Mouse (Mus musculus) stomach, embryonic 16.5 days (tissue): ENCODE results near the gene Gabpb1. TPM values are rescaled to one million over a fixed set of nuclear protein-coding genes. Genes with fewer than 3 reads are reported as not detected.

Experiments
- ATAC-seq: fragments of 200-750 bp; cut with Nextera tagmentation; 2 replicates; pipeline ENCODE4 v1.8.0; 2017; ENCODE audit warnings: moderate number of reproducible peaks, moderate TSS enrichment; ENCODE audit not compliant: insufficient read depth, low FRiP score
- H3K27ac ChIP-seq: fragments of 300-500 bp; sonication (generic); 2 replicates; pipeline ENCODE4 v1.5.1; 2014; ENCODE audit warnings: low read length
- H3K27me3 ChIP-seq: fragments of 300-500 bp; sonication (generic); 2 replicates; pipeline ENCODE4 v1.6.1; 2014; ENCODE audit warnings: low read length, control low read depth, mixed read lengths; ENCODE audit not compliant: control insufficient read depth, insufficient read depth
- H3K36me3 ChIP-seq: fragments of 300-500 bp; sonication (generic); 2 replicates; pipeline ENCODE4 v1.6.1; 2014; ENCODE audit warnings: low read length; ENCODE audit not compliant: control insufficient read depth, insufficient read depth
- H3K4me1 ChIP-seq: fragments of 300-500 bp; sonication (generic); 2 replicates; pipeline ENCODE4 v1.6.1; 2014; ENCODE audit warnings: low read length, control low read depth, mixed read lengths; ENCODE audit not compliant: control insufficient read depth, insufficient read depth
- H3K4me2 ChIP-seq: fragments of 300-500 bp; sonication (generic); 2 replicates; pipeline ENCODE4 v1.6.1; 2014; ENCODE audit warnings: low read depth, low read length, mixed read lengths
- H3K4me3 ChIP-seq: fragments of 300-500 bp; sonication (generic); replicated peaks from 2 replicates; pipeline ENCODE4 v1.5.1; 2014; ENCODE audit warnings: mild to moderate bottlenecking, low read length
- H3K9ac ChIP-seq: fragments of 300-500 bp; sonication (generic); 2 replicates; pipeline ENCODE4 v1.6.1; 2014; ENCODE audit warnings: low read length
- H3K9me3 ChIP-seq: fragments of 300-500 bp; sonication (generic); replicated peaks from 2 replicates; pipeline ENCODE4 v1.6.1; 2016; ENCODE audit warnings: low read length, control low read depth; ENCODE audit not compliant: control insufficient read depth
- WGBS: fragments of 180-500 bp; shearing (Covaris S2); extraction: QIAGEN DNeasy Blood & Tissue Kit; methylation state at CpG from one replicate; pipeline ENCODE4 v1.1.7; 2014; 5-methylcytosine and 5-hydroxymethylcytosine counted together
- polyA plus RNA-seq: library from polyadenylated mRNA; unstranded; fragments of >200 nt; fragmentation: Nextera tagmentation; extraction: Ambion mirVana; gene quantifications from 2 replicates; pipeline ENCODE4 v1.2.1, GENCODE M21; 2015

The Gabpb1 gene
- polyA plus RNA-seq, 1 experiment from 2014 or later = 36.5 TPM

DNA sequence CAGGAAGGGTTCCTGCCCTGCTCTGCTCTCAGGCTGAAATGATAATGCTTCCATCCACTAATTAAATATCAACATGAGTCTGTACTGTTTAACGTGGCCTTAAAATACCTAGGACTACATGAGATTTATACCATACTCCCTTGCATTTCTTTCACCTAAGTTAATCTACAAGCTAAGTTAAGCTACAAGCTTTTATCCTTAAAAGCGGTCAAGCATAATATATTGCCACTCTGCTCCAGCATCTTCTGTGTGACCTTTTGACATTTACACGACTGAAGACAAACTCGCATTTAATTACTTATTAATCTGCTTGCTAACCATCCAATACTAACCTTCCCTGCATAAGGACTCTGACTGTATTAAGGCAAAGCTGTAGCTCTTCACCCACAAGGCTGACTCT is 23.2 kb downstream of the Gabpb1 start:
- no peaks in the 10 kb centered on the region for H3K27me3 ChIP-seq
- no peak for ATAC-seq
- H3K36me3 ChIP-seq = peaks cover 9% of the 10 kb centered on the region; the same call in 1 of the 2 replicates
- H3K4me1 ChIP-seq = no peaks in the 10 kb centered on the region
- no peak overlapping the region for H3K27ac ChIP-seq
- H3K9ac ChIP-seq = no peak overlapping the region
- 78% methylated on average over 4 of the region's 4 CpGs for WGBS
- H3K4me3 ChIP-seq = no peak overlapping the region
- no peak overlapping the region for H3K4me2 ChIP-seq
- H3K9me3 ChIP-seq = no peaks in the 10 kb centered on the region

DNA sequence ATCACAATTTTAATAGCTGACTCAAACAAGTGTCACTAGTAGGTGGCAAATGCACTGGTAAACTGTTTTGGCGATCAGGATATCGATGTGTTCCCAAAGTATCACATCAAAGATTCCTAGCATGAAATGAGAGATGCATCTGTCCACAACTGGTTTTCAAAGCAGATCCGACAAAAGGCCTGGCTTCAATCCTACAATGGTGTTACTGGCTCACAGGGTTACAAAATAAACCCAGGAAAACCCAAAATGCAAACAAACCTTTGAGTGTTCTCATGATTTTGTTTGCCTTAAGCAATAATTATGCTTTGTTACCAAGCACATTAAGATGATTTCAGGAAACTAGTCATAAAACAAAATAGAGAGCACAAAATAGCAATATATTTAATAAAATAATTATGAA is 28.4 kb downstream of the Gabpb1 start:
- ATAC-seq = no peak

GRCm38 (mm10) chr2:126646461-126646860 is 29.7 kb downstream of the Gabpb1 start:
- Histone ChIP-seq H3K9me3 (no peaks in the 10 kb centered on the region), H3K36me3 (peaks cover 13% of the 10 kb centered on the region), H3K9ac (no peak overlapping the region), H3K4me2 (no peak overlapping the region), H3K27me3 (no peaks in the 10 kb centered on the region), H3K4me1 (no peaks in the 10 kb centered on the region), H3K27ac (no peak overlapping the region), H3K4me3 (no peak overlapping the region)
- no peak for ATAC-seq
- WGBS = 90% methylated on average over 5 of the region's 5 CpGs

More for the DNA sequence above, 28.4 kb downstream of the Gabpb1 start:
- Histone ChIP-seq H3K36me3 (peaks cover 14% of the 10 kb centered on the region), H3K9ac (no peak overlapping the region), H3K4me3 (no peak overlapping the region), H3K27me3 (no peaks in the 10 kb centered on the region), H3K27ac (no peak overlapping the region), H3K4me2 (no peak overlapping the region), H3K9me3 (no peaks in the 10 kb centered on the region), H3K4me1 (no peaks in the 10 kb centered on the region)
- 87% methylated on average over 3 of the region's 3 CpGs for WGBS

- 93% methylated on average over 1 of the region's 1 CpGs for WGBS
- no peak overlapping the region for H3K9ac ChIP-seq
- no peak overlapping the region for H3K27ac ChIP-seq
- H3K27me3 ChIP-seq = no peaks in the 10 kb centered on the region
- no peak overlapping the region for H3K4me3 ChIP-seq
- no peaks in the 10 kb centered on the region for H3K4me1 ChIP-seq
- no peak overlapping the region for H3K4me2 ChIP-seq
- peaks cover 3% of the 10 kb centered on the region; the same call in 1 of the 2 replicates for H3K9me3 ChIP-seq
- H3K36me3 ChIP-seq = peaks cover 22% of the 10 kb centered on the region
- no peak for ATAC-seq
These were observed 31.4 kb downstream of the Gabpb1 start for GRCm38 (mm10) chr2:126644768-126645167.

DNA sequence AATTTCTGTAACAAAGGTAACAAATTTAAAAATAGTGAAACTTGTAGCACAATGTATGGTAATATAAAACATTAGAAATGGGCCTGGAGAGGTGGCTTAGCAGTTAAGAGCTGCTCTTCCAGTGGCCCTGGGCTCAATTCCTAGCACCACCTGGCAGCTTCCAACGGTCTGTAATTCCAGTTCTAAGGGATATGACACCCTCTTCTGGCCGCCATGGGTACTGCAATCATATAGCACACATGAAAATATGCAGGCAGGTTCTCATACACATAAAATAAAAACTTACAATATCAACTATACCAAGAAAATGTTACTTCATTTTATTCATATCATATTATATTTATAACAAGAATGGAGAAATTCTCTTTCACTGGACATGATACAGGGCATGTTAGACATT is 35.8 kb downstream of the Gabpb1 start:
- Histone ChIP-seq H3K9me3 (peaks cover 3% of the 10 kb centered on the region; the same call in 1 of the 2 replicates), H3K4me1 (no peaks in the 10 kb centered on the region), H3K9ac (no peak overlapping the region), H3K27ac (no peak overlapping the region), H3K4me2 (no peak overlapping the region), H3K36me3 (peaks cover 14% of the 10 kb centered on the region), H3K27me3 (no peaks in the 10 kb centered on the region), H3K4me3 (no peak overlapping the region)
- ATAC-seq = no peak
- 94% methylated on average over 2 of the region's 2 CpGs for WGBS

DNA sequence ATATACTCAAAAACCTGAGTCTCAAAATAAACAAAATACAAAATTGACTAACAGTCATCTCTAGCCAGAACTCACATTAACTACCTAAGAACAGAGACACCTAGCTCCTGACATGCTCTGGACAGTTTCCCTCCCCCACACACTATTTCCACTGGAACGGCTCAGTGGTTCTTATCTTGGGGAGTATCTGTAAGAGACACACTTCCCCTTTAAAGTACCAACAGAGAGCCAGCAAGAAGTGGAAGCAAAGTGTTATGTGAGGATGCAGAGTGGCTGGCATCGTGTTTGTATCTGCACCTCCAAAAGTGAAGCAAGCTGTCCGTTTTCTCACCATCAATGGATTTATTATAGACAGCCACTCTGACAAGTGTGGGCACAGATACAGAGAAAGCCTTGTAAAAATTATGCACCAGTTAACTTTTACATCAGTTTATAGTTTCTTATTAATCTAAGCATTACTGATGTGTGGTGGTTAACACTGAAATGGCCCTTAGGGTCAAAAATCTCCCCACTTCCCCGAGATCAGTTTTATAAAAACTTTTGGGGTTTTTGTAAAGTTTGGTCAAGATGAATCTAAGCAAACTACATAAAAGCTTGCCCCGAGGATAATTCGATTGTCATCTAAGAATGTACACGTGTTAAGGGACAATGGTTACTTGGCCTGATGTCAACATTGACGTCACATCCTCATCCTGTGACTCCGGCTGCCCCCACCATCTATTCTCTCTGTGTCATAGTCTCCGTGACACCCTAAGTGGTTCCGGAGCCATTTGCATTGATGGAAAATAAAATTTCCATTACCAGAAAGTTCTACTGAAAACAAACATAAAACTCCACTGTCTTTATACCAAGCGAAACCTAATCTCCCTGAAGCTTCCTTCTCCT is 40.0 kb downstream of the Gabpb1 start:
- H3K9ac ChIP-seq = no peak overlapping the region
- H3K9me3 ChIP-seq = peaks cover 3% of the 10 kb centered on the region; the same call in 1 of the 2 replicates
- ATAC-seq = no peak
- WGBS = 74% methylated on average over 12 of the region's 12 CpGs
- no peak overlapping the region for H3K27ac ChIP-seq
- H3K4me1 ChIP-seq = no peaks in the 10 kb centered on the region
- H3K36me3 ChIP-seq = peaks cover 7% of the 10 kb centered on the region
- no peaks in the 10 kb centered on the region for H3K27me3 ChIP-seq
- H3K4me3 ChIP-seq = no peak overlapping the region
- no peak overlapping the region for H3K4me2 ChIP-seq

- Histone ChIP-seq H3K4me2 (no peak overlapping the region), H3K4me3 (no peak overlapping the region), H3K36me3 (no peaks in the 10 kb centered on the region), H3K27me3 (no peaks in the 10 kb centered on the region), H3K9me3 (no peaks in the 10 kb centered on the region), H3K4me1 (no peaks in the 10 kb centered on the region), H3K27ac (no peak overlapping the region), H3K9ac (no peak overlapping the region)
- ATAC-seq = no peak
- WGBS = 80% methylated on average over 2 of the region's 2 CpGs
These were observed 43.0 kb downstream of the Gabpb1 start for GRCm38 (mm10) chr2:126633165-126633564.

- H3K9me3 ChIP-seq = no peaks in the 10 kb centered on the region
- ATAC-seq = no peak
- H3K4me3 ChIP-seq = no peak overlapping the region
- no peaks in the 10 kb centered on the region for H3K4me1 ChIP-seq
- H3K36me3 ChIP-seq = no peaks in the 10 kb centered on the region
- H3K9ac ChIP-seq = no peak overlapping the region
- no peak overlapping the region for H3K4me2 ChIP-seq
- no peaks in the 10 kb centered on the region for H3K27me3 ChIP-seq
- no peak overlapping the region for H3K27ac ChIP-seq
- 86% methylated on average over 9 of the region's 9 CpGs for WGBS
These were observed 47.6 kb downstream of the Gabpb1 start for GRCm38 (mm10) chr2:126628455-126628995.

DNA sequence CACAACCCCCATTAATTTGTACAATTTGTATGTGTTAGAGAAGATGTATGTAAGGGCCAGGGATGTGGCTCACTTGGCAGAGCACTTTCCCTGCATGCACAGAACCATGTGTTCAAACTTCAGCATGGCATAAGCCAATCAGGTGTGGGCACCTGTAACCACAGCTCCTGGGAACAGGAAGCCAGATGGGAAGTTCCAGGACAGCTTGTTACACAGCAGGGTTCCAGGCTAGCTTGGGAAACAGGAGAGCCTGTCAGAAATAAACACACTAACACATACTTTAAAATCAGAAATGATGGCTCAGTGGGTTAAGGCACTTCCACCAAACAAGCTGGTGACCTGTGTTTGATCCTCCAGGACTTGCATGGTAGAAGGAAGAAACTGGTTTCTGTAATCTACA is 53.0 kb downstream of the Gabpb1 start:
- H3K9ac ChIP-seq = no peak overlapping the region
- H3K9me3 ChIP-seq = no peaks in the 10 kb centered on the region
- H3K27me3 ChIP-seq = no peaks in the 10 kb centered on the region
- no peaks in the 10 kb centered on the region for H3K36me3 ChIP-seq
- H3K4me3 ChIP-seq = no peak overlapping the region
- H3K4me1 ChIP-seq = no peaks in the 10 kb centered on the region
- H3K4me2 ChIP-seq = no peak overlapping the region
- H3K27ac ChIP-seq = no peak overlapping the region
- ATAC-seq = no peak
